Mouse (Mus musculus) E14TG2a.4 (cell line): Measurements from ENCODE around the gene Adcy4.
A peak's percentile ranks its signal among the peaks of the same experiment; 100 is the strongest.

Experiments
- CTCF ChIP-seq: conservative IDR thresholded peaks from 2 replicates; pipeline ENCODE4 v1.5.1; 2014; ENCODE audit warnings: low read length
- POU5F1 ChIP-seq: IDR thresholded peaks from 2 replicates; pipeline ENCODE4 v1.6.1; 2014; ENCODE audit warnings: low read length, borderline replicate concordance

- peak; percentile 99 for TF ChIP-seq CTCF
- TF ChIP-seq POU5F1, result no peak
These were observed 40.2 kb downstream of the Adcy4 start for GRCm38 (mm10) chr14:55743711-55744110.
